Mouse (Mus musculus) kidney, embryonic 15.5 days (tissue): Measurements from ENCODE around the gene Tnfaip2. TPM values are rescaled to one million over a fixed set of nuclear protein-coding genes. Genes with fewer than 3 reads are reported as not detected.

Experiments
- ATAC-seq: fragments of 200-750 bp; cut with Nextera tagmentation; replicated peaks from 2 replicates; pipeline ENCODE4 v1.8.0; 2017; ENCODE audit warnings: moderate TSS enrichment; ENCODE audit not compliant: low FRiP score
- H3K27ac ChIP-seq: fragments of 300-500 bp; sonication (generic); 2 replicates; pipeline ENCODE4 v1.5.1; 2015; ENCODE audit warnings: mild to moderate bottlenecking, inconsistent platforms
- H3K27me3 ChIP-seq: fragments of 300-500 bp; sonication (generic); 2 replicates; pipeline ENCODE4 v1.6.1; 2015; ENCODE audit warnings: inconsistent platforms
- H3K36me3 ChIP-seq: fragments of 300-500 bp; sonication (generic); 2 replicates; pipeline ENCODE4 v1.6.1; 2015; ENCODE audit warnings: inconsistent platforms
- H3K4me1 ChIP-seq: fragments of 300-500 bp; sonication (generic); 2 replicates; pipeline ENCODE4 v1.6.1; 2015; ENCODE audit warnings: inconsistent platforms
- H3K4me2 ChIP-seq: fragments of 300-500 bp; sonication (generic); 2 replicates; pipeline ENCODE4 v1.6.1; 2015; ENCODE audit warnings: moderate library complexity, mild to moderate bottlenecking, inconsistent platforms
- H3K4me3 ChIP-seq: fragments of 300-500 bp; sonication (generic); replicated peaks from 2 replicates; pipeline ENCODE4 v1.5.1; 2015; ENCODE audit warnings: mild to moderate bottlenecking, inconsistent platforms
- H3K9ac ChIP-seq: fragments of 300-500 bp; sonication (generic); 2 replicates; pipeline ENCODE4 v1.6.1; 2015; ENCODE audit warnings: mild to moderate bottlenecking, inconsistent platforms
- H3K9me3 ChIP-seq: fragments of 300-500 bp; sonication (generic); replicated peaks from 2 replicates; pipeline ENCODE4 v1.6.1; 2016; ENCODE audit warnings: inconsistent platforms
- WGBS: fragments of 180-500 bp; shearing (Covaris S2); methylation state at CpG from one replicate; pipeline ENCODE4 v1.1.7; 2015; ENCODE audit warnings: mixed read lengths; 5-methylcytosine and 5-hydroxymethylcytosine counted together
- polyA plus RNA-seq: library from polyadenylated mRNA; unstranded; fragments of >200 nt; fragmentation: Nextera tagmentation; extraction: Ambion mirVana; gene quantifications from 2 replicates; pipeline ENCODE4 v1.2.1, GENCODE M21; 2015

Tnfaip2 gene
- polyA plus RNA-seq, 1 experiment from 2014 or later: 22.9 TPM

- 74% methylated on average over 4 of the region's 4 CpGs for WGBS
- H3K27ac ChIP-seq: no peak overlapping the region
- peaks cover 13% of the 10 kb centered on the region for H3K4me1 ChIP-seq
- no peak for ATAC-seq
- H3K4me3 ChIP-seq: no peak overlapping the region
- H3K36me3 ChIP-seq: no peaks in the 10 kb centered on the region
- 0 out of 2 replicates have a peak, but pooled peaks cover 2% of the 10 kb centered on the region for H3K27me3 ChIP-seq
- H3K4me2 ChIP-seq: no peak overlapping the region
- no peak overlapping the region for H3K9ac ChIP-seq
- H3K9me3 ChIP-seq: no peaks in the 10 kb centered on the region
These were observed 52.7 kb downstream of the Tnfaip2 start for GRCm38 (mm10) chr12:111494931-111495330.

GRCm38 (mm10) chr12:111497076-111497475 is 54.8 kb downstream of the Tnfaip2 start:
- Histone ChIP-seq H3K4me1 (no peaks in the 10 kb centered on the region), H3K4me3 (no peak overlapping the region), H3K27ac (no peak overlapping the region), H3K27me3 (0 out of 2 replicates have a peak, but pooled peaks cover 2% of the 10 kb centered on the region), H3K9ac (no peak overlapping the region), H3K36me3 (no peaks in the 10 kb centered on the region), H3K4me2 (no peak overlapping the region), H3K9me3 (no peaks in the 10 kb centered on the region)
- ATAC-seq: no peak
- WGBS: 52% methylated on average over 2 of the region's 2 CpGs

- no peak overlapping the region for H3K4me3 ChIP-seq
- no peak overlapping the region for H3K9ac ChIP-seq
- no peak overlapping the region for H3K4me2 ChIP-seq
- ATAC-seq: no peak
- WGBS: 80% methylated on average over 5 of the region's 5 CpGs
- no peaks in the 10 kb centered on the region for H3K36me3 ChIP-seq
- H3K4me1 ChIP-seq: peaks cover 7% of the 10 kb centered on the region
- H3K9me3 ChIP-seq: no peaks in the 10 kb centered on the region
- no peak overlapping the region for H3K27ac ChIP-seq
- H3K27me3 ChIP-seq: 0 out of 2 replicates have a peak, but pooled peaks cover 5% of the 10 kb centered on the region
These were observed 57.3 kb downstream of the Tnfaip2 start for GRCm38 (mm10) chr12:111499617-111500016.

- Histone ChIP-seq H3K27ac (no peak overlapping the region), H3K4me2 (no peak overlapping the region), H3K36me3 (no peaks in the 10 kb centered on the region), H3K9me3 (no peaks in the 10 kb centered on the region), H3K9ac (no peak overlapping the region), H3K27me3 (0 out of 2 replicates have a peak, but pooled peaks cover 4% of the 10 kb centered on the region), H3K4me1 (peaks cover 9% of the 10 kb centered on the region), H3K4me3 (no peak overlapping the region)
- whole genome bisulfite sequencing: 42% methylated on average over 5 of the region's 5 CpGs
- no peak for ATAC-seq
These were observed 58.5 kb downstream of the Tnfaip2 start for GRCm38 (mm10) chr12:111500725-111501124.

GRCm38 (mm10) chr12:111503063-111503567 is 60.8 kb downstream of the Tnfaip2 start:
- Histone ChIP-seq H3K4me3 (no peak overlapping the region), H3K4me2 (no peak overlapping the region), H3K27me3 (0 out of 2 replicates have a peak, but pooled peaks cover 4% of the 10 kb centered on the region), H3K9ac (no peak overlapping the region), H3K36me3 (no peaks in the 10 kb centered on the region), H3K4me1 (peaks cover 9% of the 10 kb centered on the region), H3K9me3 (no peaks in the 10 kb centered on the region), H3K27ac (no peak overlapping the region)
- WGBS: 70% methylated on average over 12 of the region's 12 CpGs
- ATAC-seq: no peak

GRCm38 (mm10) chr12:111503571-111503970 is 61.3 kb downstream of the Tnfaip2 start:
- no peak overlapping the region for H3K4me3 ChIP-seq
- no peak overlapping the region for H3K9ac ChIP-seq
- ATAC-seq: no peak
- no peak overlapping the region for H3K27ac ChIP-seq
- H3K36me3 ChIP-seq: no peaks in the 10 kb centered on the region
- 0 out of 2 replicates have a peak, but pooled peaks cover 4% of the 10 kb centered on the region for H3K27me3 ChIP-seq
- WGBS: 61% methylated on average over 5 of the region's 5 CpGs
- H3K9me3 ChIP-seq: no peaks in the 10 kb centered on the region
- peaks cover 9% of the 10 kb centered on the region for H3K4me1 ChIP-seq
- no peak overlapping the region for H3K4me2 ChIP-seq

Other genes starting within 250 kb of the Tnfaip2 start
- gene Amn, start 171.4 kb upstream of the Tnfaip2 start, polyA plus RNA-seq: 43.7 and 43.9 TPM in 2 replicates
- 31.9 and 40.0 TPM in 2 replicates for gene Cdc42bpb, start 64.8 kb upstream of the Tnfaip2 start, polyA plus RNA-seq
- 5.5 and 7.0 TPM in 2 replicates for gene Lbhd2, start 35.7 kb upstream of the Tnfaip2 start, polyA plus RNA-seq
- gene Exoc3l4, start 25.5 kb upstream of the Tnfaip2 start, polyA plus RNA-seq: 16.8 and 17.8 TPM in 2 replicates
- 91.7 and 93.3 TPM in 2 replicates for gene Gm266, start 43.4 kb downstream of the Tnfaip2 start, polyA plus RNA-seq
- gene Eif5, start 95.5 kb downstream of the Tnfaip2 start, polyA plus RNA-seq: 577 and 624 TPM in 2 replicates
- gene Mark3, start 132.1 kb downstream of the Tnfaip2 start, polyA plus RNA-seq: 39.7 and 50.3 TPM in 2 replicates
- 126 and 154 TPM in 2 replicates for gene Ckb, start 229.9 kb downstream of the Tnfaip2 start, polyA plus RNA-seq
- 10.7 and 12.8 TPM in 2 replicates for gene Trmt61a, start 235.6 kb downstream of the Tnfaip2 start, polyA plus RNA-seq